Mouse (Mus musculus) kidney, postnatal 10 days (tissue): Measurements from ENCODE around the gene Lair1.

ENCODE experiments used
- DNase-seq: peaks from one replicate; pipeline ENCODE4 v3.0.0; 2021; ENCODE audit warnings: mixed read lengths

Lair1 gene

GRCm38 (mm10) chr7:3962017-3962416 lies 101.0 kb downstream of the Lair1 start:
- DNase-seq: no peak

GRCm38 (mm10) chr7:3957387-3957786 lies 105.6 kb downstream of the Lair1 start:
- no peak for DNase-seq
